Mouse (Mus musculus): ENCODE results near the gene Thtpa.

- TF ChIP-seq POLR2AphosphoS5 (IDR thresholded peaks at IDR 0.05; ENCODE audit: insufficient replicate concordance, low read depth, low read length), result no peak
- no peak for TF ChIP-seq TAL1 (conservative IDR thresholded peaks at IDR 0.05; ENCODE audit: low read depth, low read length)
- peak; percentile 66 for TF ChIP-seq CTCF (IDR thresholded peaks at IDR 0.05; ENCODE audit: low read depth, low read length)
Measured at GRCm38 (mm10) chr14:55101592-55101991, 7.0 kb downstream of the Thtpa start.
